Mouse (Mus musculus) cerebellum, adult 2 months (tissue): ENCODE results near the gene Usp7.

Experiments used
- CTCF ChIP-seq: fragments of 200-500 bp; IDR thresholded peaks from 2 replicates; pipeline ENCODE4 v1.5.1; 2011; ENCODE audit warnings: low read depth, mild to moderate bottlenecking, control low read depth, low read length, moderate library complexity, borderline replicate concordance; ENCODE audit not compliant: insufficient read depth
- POLR2A ChIP-seq: fragments of 200-500 bp; IDR thresholded peaks from 2 replicates; pipeline ENCODE4 v1.6.1; 2011; ENCODE audit warnings: low read length, control low read depth, borderline replicate concordance; ENCODE audit not compliant: insufficient read depth

- TF ChIP-seq POLR2A (no peak), CTCF (peak; percentile 70; the same call in 1 of the 2 replicates)
These were observed 117.9 kb downstream of the Usp7 start for GRCm38 (mm10) chr16:8674165-8674564.
